Mouse (Mus musculus): ENCODE results near the gene Pi16. TPM values are rescaled to one million over a fixed set of nuclear protein-coding genes. Genes with fewer than 3 reads are reported as not detected.
A peak's percentile ranks its signal among the peaks of the same experiment; 100 is the strongest.

Gene Pi16
- polyA plus RNA-seq, 1 experiment = 4.3 TPM

- no peak overlapping the region for H3K4me3 ChIP-seq (ENCODE audit: control insufficient read depth, low read depth, low read length)
- no peak overlapping the region for H3K27ac ChIP-seq (ENCODE audit: control insufficient read depth, insufficient read depth, low read depth, low read length)
- H3K36me3 ChIP-seq (ENCODE audit: control insufficient read depth, insufficient read depth, low read length) = 0 out of 2 replicates have a peak, but pooled peaks cover 1% of the 10 kb centered on the region
- no peaks in the 10 kb centered on the region for H3K27me3 ChIP-seq (ENCODE audit: control insufficient read depth, insufficient read depth, low read length)
- TF ChIP-seq POLR2A (IDR thresholded peaks at IDR 0.05; ENCODE audit: control insufficient read depth, low read depth, low read length) (no peak), CTCF (IDR thresholded peaks at IDR 0.05; ENCODE audit: control insufficient read depth, insufficient read depth, insufficient replicate concordance, low read depth, low read length) (no peak)
- no peaks in the 10 kb centered on the region; the same call in 1 of the 2 replicates for H3K4me1 ChIP-seq (ENCODE audit: control insufficient read depth, insufficient read depth, low read length)
These were observed 13.6 kb upstream of the Pi16 start for GRCm38 (mm10) chr17:29303856-29304255.

DNA sequence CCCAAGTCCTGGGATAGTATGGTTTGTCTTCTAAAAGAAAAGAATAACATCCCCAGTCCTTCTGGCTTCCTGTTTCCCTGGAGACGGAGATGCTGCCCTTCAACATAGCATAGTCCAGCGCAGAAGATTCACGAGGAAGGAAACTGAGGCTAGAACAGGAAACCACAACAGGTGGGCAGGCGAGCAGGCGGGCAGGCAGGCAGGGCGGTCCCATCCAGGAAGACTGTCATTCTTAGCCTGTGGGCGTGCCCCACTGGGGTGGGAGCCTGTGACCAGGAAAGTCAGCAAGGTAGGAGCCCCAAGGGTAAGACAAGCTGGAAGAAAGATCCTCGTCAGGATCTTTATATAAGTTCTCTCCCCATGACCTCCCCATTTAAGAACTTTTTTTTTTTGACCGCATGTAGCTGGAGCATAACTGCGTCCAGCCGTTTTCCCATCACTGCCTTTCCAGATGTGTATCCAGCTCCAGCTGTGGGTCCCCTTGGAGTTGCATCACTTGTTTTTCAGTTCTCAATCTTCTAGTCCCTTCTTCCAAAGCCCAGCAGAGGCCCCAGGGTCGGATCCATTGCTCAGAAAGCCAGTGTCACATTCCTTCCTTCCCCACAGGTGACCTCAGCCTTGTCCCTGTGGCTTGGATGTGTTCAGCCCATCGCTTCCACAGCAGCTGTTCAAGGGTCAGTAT, 13.0 kb upstream of the Pi16 start:
- no peak for TF ChIP-seq CTCF (IDR thresholded peaks at IDR 0.05; ENCODE audit: control insufficient read depth, insufficient read depth, insufficient replicate concordance, low read depth, low read length)
- TF ChIP-seq POLR2A (IDR thresholded peaks at IDR 0.05; ENCODE audit: control insufficient read depth, low read depth, low read length) = no peak
- no peak overlapping the region for H3K27ac ChIP-seq (ENCODE audit: control insufficient read depth, insufficient read depth, low read depth, low read length)

DNA sequence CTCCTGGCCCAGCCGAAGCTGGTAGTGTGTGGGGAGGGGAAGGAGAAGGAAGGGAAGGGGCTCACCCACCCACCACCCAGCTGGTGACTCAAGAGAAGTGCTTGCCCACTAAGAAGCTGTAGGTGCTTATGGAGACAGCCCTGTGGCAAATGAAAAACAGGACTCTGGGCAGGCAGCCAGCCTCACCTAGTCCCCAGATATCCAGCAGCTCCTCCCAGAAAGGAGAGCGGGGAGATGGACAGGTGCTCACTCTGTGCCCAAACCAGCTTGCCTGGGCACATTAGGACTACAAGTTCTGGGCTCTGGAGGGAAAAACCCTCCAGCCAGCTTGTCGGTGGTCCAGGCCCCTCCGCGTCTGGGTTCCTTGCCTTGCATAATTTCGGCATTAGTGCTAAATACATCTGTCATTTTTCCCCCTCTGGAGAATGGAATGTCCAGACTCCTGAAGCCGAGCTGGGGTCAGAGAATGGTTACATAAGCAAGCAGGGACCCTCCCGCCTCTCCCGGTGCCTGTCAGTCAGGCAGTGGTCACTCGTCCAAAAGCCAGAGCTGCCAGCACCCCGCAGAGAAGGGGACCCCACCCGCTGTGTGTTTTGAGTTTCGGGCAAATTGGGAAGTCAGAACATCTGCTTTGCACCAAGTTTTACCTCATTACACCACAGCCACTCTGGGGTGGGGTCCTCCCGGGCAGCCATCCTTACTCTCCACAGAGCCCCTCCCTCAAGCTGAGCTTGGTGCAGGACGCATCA, 12.2 kb upstream of the Pi16 start:
- Histone ChIP-seq H3K27ac (ENCODE audit: control insufficient read depth, insufficient read depth, low read depth, low read length) (no peak overlapping the region), H3K27me3 (ENCODE audit: control insufficient read depth, insufficient read depth, low read length) (no peaks in the 10 kb centered on the region), H3K4me3 (ENCODE audit: control insufficient read depth, low read depth, low read length) (peak overlapping the region; percentile 56), H3K36me3 (ENCODE audit: control insufficient read depth, insufficient read depth, low read length) (no peaks in the 10 kb centered on the region), H3K4me1 (ENCODE audit: control insufficient read depth, insufficient read depth, low read length) (no peaks in the 10 kb centered on the region; the same call in 1 of the 2 replicates)
- TF ChIP-seq CTCF (IDR thresholded peaks at IDR 0.05; ENCODE audit: control insufficient read depth, insufficient read depth, insufficient replicate concordance, low read depth, low read length) (no peak), POLR2A (IDR thresholded peaks at IDR 0.05; ENCODE audit: control insufficient read depth, low read depth, low read length) (no peak)

More for the DNA sequence above, 13.0 kb upstream of the Pi16 start:
- Histone ChIP-seq H3K4me3 (ENCODE audit: control insufficient read depth, low read depth, low read length) (peak overlapping the region; percentile 56), H3K4me1 (ENCODE audit: control insufficient read depth, insufficient read depth, low read length) (no peaks in the 10 kb centered on the region; the same call in 1 of the 2 replicates), H3K36me3 (ENCODE audit: control insufficient read depth, insufficient read depth, low read length) (no peaks in the 10 kb centered on the region), H3K27me3 (ENCODE audit: control insufficient read depth, insufficient read depth, low read length) (no peaks in the 10 kb centered on the region)

DNA sequence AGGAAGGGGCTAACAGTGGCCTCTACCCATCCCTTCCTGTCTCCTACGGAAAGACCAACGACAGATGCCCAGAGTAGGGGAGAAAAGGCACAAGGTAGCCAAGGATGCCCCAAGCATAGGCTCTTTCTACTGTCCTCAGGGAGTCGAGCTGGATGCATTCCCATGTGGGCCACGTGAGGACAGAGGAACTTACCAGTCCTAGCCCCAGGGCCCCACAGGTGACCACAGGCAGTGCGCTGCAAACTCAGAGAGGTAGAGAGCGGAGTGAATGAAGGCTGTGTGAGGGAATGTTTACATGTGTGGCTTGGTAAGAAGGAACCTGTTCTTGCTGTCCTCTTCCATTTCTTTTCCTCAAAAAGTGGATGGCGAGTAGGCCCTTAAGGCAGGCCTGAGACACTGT, 11.6 kb upstream of the Pi16 start:
- Histone ChIP-seq H3K4me1 (ENCODE audit: control insufficient read depth, insufficient read depth, low read length) (no peaks in the 10 kb centered on the region; the same call in 1 of the 2 replicates), H3K27me3 (ENCODE audit: control insufficient read depth, insufficient read depth, low read length) (no peaks in the 10 kb centered on the region), H3K4me3 (ENCODE audit: control insufficient read depth, low read depth, low read length) (no peak overlapping the region), H3K27ac (ENCODE audit: control insufficient read depth, insufficient read depth, low read depth, low read length) (no peak overlapping the region), H3K36me3 (ENCODE audit: control insufficient read depth, insufficient read depth, low read length) (no peaks in the 10 kb centered on the region)
- TF ChIP-seq CTCF (IDR thresholded peaks at IDR 0.05; ENCODE audit: control insufficient read depth, insufficient read depth, insufficient replicate concordance, low read depth, low read length) (no peak), POLR2A (IDR thresholded peaks at IDR 0.05; ENCODE audit: control insufficient read depth, low read depth, low read length) (no peak)

GRCm38 (mm10) chr17:29310056-29310623, 7.3 kb upstream of the Pi16 start:
- Histone ChIP-seq H3K4me1 (ENCODE audit: control insufficient read depth, insufficient read depth, low read length) (no peaks in the 10 kb centered on the region; the same call in 1 of the 2 replicates), H3K27me3 (ENCODE audit: control insufficient read depth, insufficient read depth, low read length) (no peaks in the 10 kb centered on the region), H3K4me3 (ENCODE audit: control insufficient read depth, low read depth, low read length) (no peak overlapping the region), H3K27ac (ENCODE audit: control insufficient read depth, insufficient read depth, low read depth, low read length) (no peak overlapping the region), H3K36me3 (ENCODE audit: control insufficient read depth, insufficient read depth, low read length) (no peaks in the 10 kb centered on the region)
- TF ChIP-seq POLR2A (IDR thresholded peaks at IDR 0.05; ENCODE audit: control insufficient read depth, low read depth, low read length) (no peak), CTCF (IDR thresholded peaks at IDR 0.05; ENCODE audit: control insufficient read depth, insufficient read depth, insufficient replicate concordance, low read depth, low read length) (no peak)

GRCm38 (mm10) chr17:29311602-29312001, 5.9 kb upstream of the Pi16 start:
- no peaks in the 10 kb centered on the region for H3K27me3 ChIP-seq (ENCODE audit: control insufficient read depth, insufficient read depth, low read length)
- no peak overlapping the region for H3K4me3 ChIP-seq (ENCODE audit: control insufficient read depth, low read depth, low read length)
- no peak overlapping the region for H3K27ac ChIP-seq (ENCODE audit: control insufficient read depth, insufficient read depth, low read depth, low read length)
- no peaks in the 10 kb centered on the region for H3K36me3 ChIP-seq (ENCODE audit: control insufficient read depth, insufficient read depth, low read length)
- H3K4me1 ChIP-seq (ENCODE audit: control insufficient read depth, insufficient read depth, low read length) = no peaks in the 10 kb centered on the region
- no peak for TF ChIP-seq CTCF (IDR thresholded peaks at IDR 0.05; ENCODE audit: control insufficient read depth, insufficient read depth, insufficient replicate concordance, low read depth, low read length)
- TF ChIP-seq POLR2A (IDR thresholded peaks at IDR 0.05; ENCODE audit: control insufficient read depth, low read depth, low read length) = no peak

GRCm38 (mm10) chr17:29312082-29312481, 5.4 kb upstream of the Pi16 start:
- H3K4me3 ChIP-seq (ENCODE audit: control insufficient read depth, low read depth, low read length) = no peak overlapping the region
- no peaks in the 10 kb centered on the region for H3K4me1 ChIP-seq (ENCODE audit: control insufficient read depth, insufficient read depth, low read length)
- H3K36me3 ChIP-seq (ENCODE audit: control insufficient read depth, insufficient read depth, low read length) = no peaks in the 10 kb centered on the region
- no peaks in the 10 kb centered on the region for H3K27me3 ChIP-seq (ENCODE audit: control insufficient read depth, insufficient read depth, low read length)
- H3K27ac ChIP-seq (ENCODE audit: control insufficient read depth, insufficient read depth, low read depth, low read length) = no peak overlapping the region
- TF ChIP-seq POLR2A (IDR thresholded peaks at IDR 0.05; ENCODE audit: control insufficient read depth, low read depth, low read length) (no peak), CTCF (IDR thresholded peaks at IDR 0.05; ENCODE audit: control insufficient read depth, insufficient read depth, insufficient replicate concordance, low read depth, low read length) (no peak)
